Mouse (Mus musculus) monocyte, adult 5-6 weeks (primary cell): Measurements from ENCODE around the gene Grip1. TPM values are rescaled to one million over a fixed set of nuclear protein-coding genes. Genes with fewer than 3 reads are reported as not detected.

Experiments used
- ATAC-seq: fragments of 153-309, 156-312 bp; replicated peaks from 2 replicates; pipeline ENCODE4 v1.8.0; 2017; ENCODE audit warnings: mild to moderate bottlenecking; ENCODE audit not compliant: low TSS enrichment, insufficient number of reproducible peaks, severe bottlenecking, poor library complexity, low FRiP score
- total RNA-seq: library from RNA; stranded (forward); fragments of 200-1000, 200-491, 200-594 nt; gene quantifications from 3 replicates; pipeline ENCODE4 v1.2.3, GENCODE M21; 2017

Grip1 gene
- total RNA-seq, 1 experiment from 2014 or later: not detected

- no peak for ATAC-seq
Measured at GRCm38 (mm10) chr10:119706281-119706680, 252.7 kb downstream of the Grip1 start.

- no peak for ATAC-seq
Measured at GRCm38 (mm10) chr10:119706983-119707382, 253.4 kb downstream of the Grip1 start.

- ATAC-seq: no peak
Measured at GRCm38 (mm10) chr10:119721887-119722286, 268.3 kb downstream of the Grip1 start.

GRCm38 (mm10) chr10:119722471-119722870 is 268.8 kb downstream of the Grip1 start:
- no peak for ATAC-seq

- ATAC-seq: no peak
Measured at GRCm38 (mm10) chr10:119723671-119724070, 270.0 kb downstream of the Grip1 start.

- no peak for ATAC-seq
Measured at GRCm38 (mm10) chr10:119725363-119725762, 271.7 kb downstream of the Grip1 start.

- ATAC-seq: no peak
Measured at GRCm38 (mm10) chr10:119725966-119726365, 272.3 kb downstream of the Grip1 start.

GRCm38 (mm10) chr10:119726921-119727320 is 273.3 kb downstream of the Grip1 start:
- ATAC-seq: no peak

- no peak for ATAC-seq
Measured at GRCm38 (mm10) chr10:119730206-119730605, 276.6 kb downstream of the Grip1 start.

- ATAC-seq: no peak
Measured at GRCm38 (mm10) chr10:119735011-119735992, 281.7 kb downstream of the Grip1 start.

GRCm38 (mm10) chr10:119739466-119739865 is 285.8 kb downstream of the Grip1 start:
- ATAC-seq: no peak

GRCm38 (mm10) chr10:119742722-119743121 is 289.1 kb downstream of the Grip1 start:
- no peak for ATAC-seq

- no peak for ATAC-seq
Measured at GRCm38 (mm10) chr10:119752361-119752798, 298.8 kb downstream of the Grip1 start.

- ATAC-seq: no peak
Measured at GRCm38 (mm10) chr10:119756271-119756670, 302.6 kb downstream of the Grip1 start.

- ATAC-seq: no peak
Measured at GRCm38 (mm10) chr10:119757219-119757618, 303.6 kb downstream of the Grip1 start.

GRCm38 (mm10) chr10:119761451-119762367 is 308.1 kb downstream of the Grip1 start:
- no peak for ATAC-seq

- no peak for ATAC-seq
Measured at GRCm38 (mm10) chr10:119778871-119779270, 325.2 kb downstream of the Grip1 start.

GRCm38 (mm10) chr10:119779657-119780056 is 326.0 kb downstream of the Grip1 start:
- no peak for ATAC-seq

GRCm38 (mm10) chr10:119790507-119790906 is 336.9 kb downstream of the Grip1 start:
- no peak for ATAC-seq
